Mouse (Mus musculus): ENCODE data around the gene Atcay. TPM values are rescaled to one million over a fixed set of nuclear protein-coding genes. Genes with fewer than 3 reads are reported as not detected.
A peak's percentile ranks its signal among the peaks of the same experiment; 100 is the strongest.

The Atcay gene
- polyA plus RNA-seq (2015; fragmentation: Nextera tagmentation; extraction: Ambion mirVana) = 1.6 and 1.9 TPM in 2 replicates

DNA sequence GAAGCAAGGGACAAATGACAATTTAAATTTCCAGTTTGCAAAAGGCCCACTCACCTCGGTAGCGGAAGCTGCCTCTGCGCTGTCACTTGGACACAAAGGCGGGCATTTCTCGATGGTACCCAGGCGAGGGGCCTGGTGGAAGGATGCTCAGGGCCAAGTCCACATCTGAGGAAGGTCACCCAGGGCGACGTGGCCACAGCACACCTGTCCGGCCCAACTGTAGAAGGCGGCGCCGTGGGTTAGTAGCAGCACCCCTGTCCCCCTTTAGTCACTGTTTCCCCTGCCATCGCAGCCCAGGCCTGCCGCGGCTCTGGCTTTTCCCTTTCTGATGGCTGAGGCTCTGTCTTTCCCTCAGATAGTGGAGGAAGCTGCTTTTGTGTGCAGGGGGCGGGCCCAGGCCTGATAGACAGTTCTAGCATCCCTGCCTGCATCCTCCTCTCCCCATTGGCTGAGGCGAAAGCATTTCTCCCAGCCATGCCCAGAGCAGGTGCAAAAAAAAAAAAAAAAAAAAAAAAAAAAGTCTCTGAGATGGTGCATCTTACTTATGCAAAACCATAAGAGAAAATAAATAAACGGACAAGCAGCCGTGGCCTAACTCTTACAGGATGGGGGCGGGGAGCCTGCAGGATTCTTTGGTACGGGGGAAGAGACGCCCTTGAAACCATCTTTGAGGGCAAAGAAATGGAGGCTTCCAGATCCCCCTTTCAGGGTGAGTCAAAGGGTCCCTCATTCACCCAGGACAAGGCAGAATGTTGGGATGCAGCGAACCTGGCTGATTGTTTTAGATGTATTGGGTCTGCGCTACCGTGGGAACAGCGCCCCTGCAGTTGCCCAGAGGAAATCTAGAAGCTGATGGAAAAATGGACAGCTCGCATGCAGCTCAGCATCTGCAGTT, at the start of gene Atcay:
Atcay (minus strand) TSS at position 396 of the 895 bp plus-strand sequence.
- 12% methylated on average over 27 of the region's 27 CpGs for WGBS
- Histone ChIP-seq H3K27me3 (replicated peaks) (peaks cover 31% of the 10 kb centered on the region), H3K9ac (no peak within 1 kb of the TSS), H3K36me3 (no peaks in the 10 kb centered on the region), H3K4me3 (replicated peaks) (0 out of 2 replicates have a peak within 1 kb of the TSS, but pooled peaks have one; percentile 11), H3K9me3 (no peaks in the 10 kb centered on the region), H3K4me2 (peak within 1 kb of the TSS; percentile 35), H3K27ac (no peak within 1 kb of the TSS), H3K4me1 (peaks cover 10% of the 10 kb centered on the region)
- no peak for ATAC-seq (ENCODE audit: insufficient read depth, low FRiP score, low read depth)

DNA sequence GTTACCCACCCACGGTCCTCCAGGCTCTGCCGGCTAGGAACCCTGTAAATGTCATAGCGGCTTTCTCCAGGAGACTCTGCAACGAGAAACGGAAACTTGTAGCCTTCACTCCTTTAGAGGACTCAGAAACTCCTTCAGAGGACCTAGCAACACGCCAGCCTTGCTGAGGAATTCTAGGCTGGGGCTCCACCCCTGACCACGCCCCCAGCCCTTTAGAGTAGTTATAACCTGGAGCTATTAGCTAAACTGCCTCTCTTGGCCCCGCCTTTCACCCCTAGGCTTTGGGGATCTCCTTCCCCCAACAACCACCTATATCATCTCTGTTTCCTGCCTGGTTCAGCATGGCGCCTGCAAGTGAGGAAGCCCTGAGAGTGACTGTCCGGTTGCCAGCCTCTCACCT, 48.9 kb upstream of the Atcay start:
- Histone ChIP-seq H3K27me3 (replicated peaks) (peaks cover 25% of the 10 kb centered on the region), H3K9me3 (no peaks in the 10 kb centered on the region), H3K4me1 (peaks cover 8% of the 10 kb centered on the region; the same call in 1 of the 2 replicates), H3K4me2 (no peak overlapping the region), H3K27ac (no peak overlapping the region), H3K36me3 (no peaks in the 10 kb centered on the region), H3K4me3 (replicated peaks) (no peak overlapping the region), H3K9ac (no peak overlapping the region)
- ATAC-seq (ENCODE audit: insufficient read depth, low FRiP score, low read depth) = no peak
- 36% methylated on average over 10 of the region's 10 CpGs for WGBS

DNA sequence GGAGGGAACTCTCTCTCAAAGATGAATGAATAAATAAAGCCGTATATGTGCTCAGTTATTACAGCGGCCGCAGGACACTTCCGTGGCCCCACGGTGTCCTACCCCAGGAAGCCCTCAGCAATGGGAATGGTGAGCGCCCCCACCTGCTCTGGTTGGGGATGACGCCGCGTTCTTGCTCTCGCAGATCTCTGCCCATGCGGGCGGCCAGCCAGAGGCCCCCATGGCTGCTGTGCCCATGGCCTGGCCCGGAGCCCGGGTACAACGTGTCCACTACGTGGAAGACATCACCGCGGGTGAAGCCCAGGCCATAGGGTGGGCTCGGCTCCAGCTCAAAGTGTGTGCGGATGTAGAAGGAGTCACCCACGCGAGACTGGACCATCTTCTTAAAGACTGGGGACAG, 47.0 kb upstream of the Atcay start:
- no peak for ATAC-seq (ENCODE audit: insufficient read depth, low FRiP score, low read depth)

DNA sequence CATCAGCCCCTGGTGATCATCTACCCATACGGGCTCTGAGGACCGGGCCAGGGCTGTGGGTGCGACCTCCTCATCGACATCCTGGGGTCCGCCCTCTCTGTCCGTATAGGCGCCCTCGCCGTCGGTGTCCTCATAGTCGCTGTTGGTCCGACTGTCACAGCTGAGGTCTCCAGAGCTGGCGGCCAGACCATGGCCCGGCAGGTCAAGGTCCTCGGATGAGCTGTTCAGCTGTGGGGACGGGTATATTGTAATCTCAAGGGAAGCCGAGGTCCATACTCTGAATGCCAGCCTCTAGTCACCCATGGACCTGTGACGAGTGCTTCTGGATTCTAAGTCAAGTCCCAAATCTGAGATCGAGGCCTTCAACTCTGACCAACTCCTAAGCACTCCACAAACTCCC, 43.2 kb upstream of the Atcay start:
- Histone ChIP-seq H3K4me1 (peaks cover 5% of the 10 kb centered on the region), H3K4me3 (replicated peaks) (no peak overlapping the region), H3K4me2 (no peak overlapping the region), H3K9ac (no peak overlapping the region), H3K27ac (no peak overlapping the region), H3K9me3 (no peaks in the 10 kb centered on the region), H3K36me3 (peaks cover 31% of the 10 kb centered on the region), H3K27me3 (replicated peaks) (no peaks in the 10 kb centered on the region)
- ATAC-seq (ENCODE audit: insufficient read depth, low FRiP score, low read depth) = no peak
- WGBS = 92% methylated on average over 19 of the region's 19 CpGs

More for the DNA sequence above, 47.0 kb upstream of the Atcay start:
- WGBS = 76% methylated on average over 22 of the region's 22 CpGs
- no peak overlapping the region for H3K9ac ChIP-seq
- peaks cover 15% of the 10 kb centered on the region; the same call in 1 of the 2 replicates for H3K36me3 ChIP-seq
- peaks cover 12% of the 10 kb centered on the region; the same call in 1 of the 2 replicates for H3K27me3 ChIP-seq (replicated peaks)
- H3K4me1 ChIP-seq = no peaks in the 10 kb centered on the region
- no peaks in the 10 kb centered on the region for H3K9me3 ChIP-seq
- H3K4me2 ChIP-seq = no peak overlapping the region
- H3K4me3 ChIP-seq (replicated peaks) = no peak overlapping the region
- H3K27ac ChIP-seq = no peak overlapping the region

DNA sequence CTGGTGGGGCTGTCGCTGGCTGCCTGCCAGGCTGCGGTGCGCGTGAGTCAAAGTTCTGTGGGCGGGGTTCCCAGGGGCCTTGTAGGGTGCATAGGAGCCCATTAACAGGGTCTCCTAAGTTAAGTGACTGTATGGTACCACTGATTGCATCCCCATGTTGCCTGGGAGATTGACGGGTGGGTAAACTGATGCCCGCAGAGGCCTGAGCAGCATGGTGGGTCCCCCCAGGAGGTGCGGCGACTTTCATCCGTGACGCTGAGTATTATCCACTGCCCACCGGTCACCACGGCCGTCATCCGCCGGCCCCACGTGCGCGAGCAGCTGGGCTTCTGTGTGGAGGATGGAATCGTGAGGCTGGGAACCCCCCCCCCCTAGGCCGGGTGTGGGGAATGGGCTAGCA, 41.7 kb upstream of the Atcay start:
- H3K36me3 ChIP-seq = peaks cover 31% of the 10 kb centered on the region
- H3K27me3 ChIP-seq (replicated peaks) = no peaks in the 10 kb centered on the region
- H3K9ac ChIP-seq = no peak overlapping the region
- ATAC-seq (ENCODE audit: insufficient read depth, low FRiP score, low read depth) = 0 out of 2 replicates have a peak, but pooled peaks have one; percentile 4
- H3K9me3 ChIP-seq = no peaks in the 10 kb centered on the region
- no peak overlapping the region for H3K4me2 ChIP-seq
- H3K4me3 ChIP-seq (replicated peaks) = no peak overlapping the region
- peaks cover 11% of the 10 kb centered on the region for H3K4me1 ChIP-seq
- 96% methylated on average over 21 of the region's 21 CpGs for WGBS
- no peak overlapping the region for H3K27ac ChIP-seq

DNA sequence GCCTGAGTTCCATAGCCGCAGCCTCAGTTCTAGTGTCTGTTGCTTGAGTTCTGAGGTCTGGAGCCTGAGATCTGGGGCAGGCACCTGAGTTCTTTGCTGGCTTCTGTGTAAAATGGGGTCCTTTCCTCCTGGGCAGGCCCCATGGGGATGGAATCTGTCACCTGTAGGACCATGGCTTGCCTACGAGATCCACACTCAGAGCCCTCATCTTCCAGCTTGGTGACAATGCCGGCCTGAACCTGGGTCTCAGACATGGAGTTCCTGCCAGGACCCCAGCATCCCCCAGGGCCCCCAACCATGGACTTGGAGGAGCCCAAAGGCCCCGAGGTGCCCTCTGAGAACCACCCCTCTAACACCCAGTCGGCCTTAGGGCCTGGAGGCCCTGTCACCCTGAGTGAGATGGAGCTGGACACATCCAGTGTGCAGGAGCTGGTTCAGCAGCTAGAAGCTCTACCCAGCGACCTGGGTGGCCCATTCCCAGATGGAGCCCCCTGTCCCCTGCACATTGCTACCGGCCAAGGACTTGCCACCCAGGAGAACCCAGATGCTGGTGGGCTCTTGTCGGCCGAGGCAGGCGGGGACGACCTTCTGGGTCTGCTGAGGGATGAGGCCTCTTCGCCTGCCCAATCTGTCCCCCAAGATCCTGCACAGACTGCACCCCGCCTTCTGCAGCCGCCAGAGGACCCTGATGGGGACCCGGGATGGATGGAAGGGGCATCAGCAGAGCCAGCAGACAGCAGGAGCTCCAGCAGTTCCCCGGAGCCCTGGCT, 38.2 kb upstream of the Atcay start:
- no peaks in the 10 kb centered on the region for H3K27me3 ChIP-seq (replicated peaks)
- H3K4me1 ChIP-seq = peaks cover 15% of the 10 kb centered on the region
- ATAC-seq (ENCODE audit: insufficient read depth, low FRiP score, low read depth) = no peak
- H3K4me3 ChIP-seq (replicated peaks) = peak overlapping the region; percentile 60
- WGBS = 79% methylated on average over 16 of the region's 16 CpGs
- H3K9me3 ChIP-seq = no peaks in the 10 kb centered on the region
- peak overlapping the region; percentile 73 for H3K4me2 ChIP-seq
- no peak overlapping the region for H3K27ac ChIP-seq
- H3K36me3 ChIP-seq = peaks cover 40% of the 10 kb centered on the region
- H3K9ac ChIP-seq = peak overlapping the region; percentile 70

DNA sequence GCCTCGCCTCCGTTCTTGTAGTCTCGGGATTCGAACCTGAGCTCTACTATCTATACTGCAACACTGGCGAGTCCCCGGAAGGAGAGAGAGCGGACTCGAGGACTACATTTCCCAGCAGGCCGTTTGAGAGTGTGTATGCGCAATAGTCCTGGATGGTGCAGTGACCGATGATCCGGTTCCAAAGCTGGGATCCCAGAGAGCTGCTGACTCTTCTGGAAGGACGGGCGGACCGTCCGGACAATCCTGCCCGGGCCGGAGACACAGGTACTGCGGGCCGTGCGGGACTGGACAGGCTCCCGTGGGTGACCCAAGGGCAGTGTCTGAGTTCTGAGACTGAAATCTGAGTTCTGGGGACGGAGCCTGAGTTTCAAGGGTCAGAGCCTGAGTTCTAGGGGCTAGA, 37.4 kb upstream of the Atcay start:
- Histone ChIP-seq H3K36me3 (peaks cover 34% of the 10 kb centered on the region), H3K4me3 (replicated peaks) (peak overlapping the region; percentile 60), H3K9ac (peak overlapping the region; percentile 70), H3K27ac (no peak overlapping the region), H3K27me3 (replicated peaks) (no peaks in the 10 kb centered on the region), H3K9me3 (no peaks in the 10 kb centered on the region), H3K4me2 (peak overlapping the region; percentile 73), H3K4me1 (peaks cover 15% of the 10 kb centered on the region)
- ATAC-seq (ENCODE audit: insufficient read depth, low FRiP score, low read depth) = peak; percentile 34; the same call in 1 of the 2 replicates
- WGBS = 2% methylated on average over 23 of the region's 23 CpGs

DNA sequence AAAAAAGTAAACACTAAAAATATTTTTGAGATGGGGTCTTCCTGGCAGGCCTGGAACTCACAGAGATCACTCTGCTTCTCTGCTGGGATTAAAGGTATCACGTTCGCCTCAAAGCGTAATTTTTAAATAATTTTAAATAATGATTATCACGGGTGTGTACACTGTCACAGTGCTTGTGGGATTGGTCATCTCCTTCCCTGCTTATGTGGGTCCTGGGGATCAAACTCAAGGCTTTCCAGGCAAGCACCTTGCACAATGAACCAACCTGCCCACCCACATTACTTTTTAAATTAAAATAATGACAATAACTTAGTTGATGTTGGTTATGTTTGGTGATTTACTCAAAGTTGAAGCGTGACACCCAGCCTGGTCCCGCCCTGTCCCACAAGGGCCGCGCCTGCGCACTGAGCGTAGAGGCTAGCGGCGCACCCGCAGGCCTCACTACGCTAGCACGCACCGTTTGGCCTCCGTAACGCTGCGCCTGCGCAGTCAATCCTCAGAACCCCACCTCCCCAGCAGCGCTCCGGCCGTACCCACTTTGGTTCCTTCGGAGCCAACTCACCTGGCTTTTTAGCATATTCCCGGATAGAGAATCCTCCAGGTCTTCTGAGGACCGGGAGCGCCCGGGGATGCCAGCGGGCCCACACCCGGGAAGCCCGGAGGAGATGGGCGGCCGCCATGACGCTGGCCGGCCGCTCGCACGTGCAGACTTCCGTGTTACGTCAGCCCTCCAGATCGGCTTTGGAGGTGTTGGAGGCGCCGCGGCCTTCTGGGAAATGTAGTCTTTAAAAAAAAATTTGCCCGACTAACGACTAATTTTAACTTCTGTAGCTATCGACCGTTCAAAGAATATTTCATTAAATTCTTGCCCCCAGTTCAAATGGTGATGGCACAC, 35.8 kb upstream of the Atcay start, which contains the start of the genes Mrpl54 and Apba3:
Mrpl54 (minus strand) TSS at position 724 of the 895 bp plus-strand sequence.
Apba3 (plus strand) TSS at position 750 of the 895 bp plus-strand sequence.
- Histone ChIP-seq H3K4me1 (peaks cover 15% of the 10 kb centered on the region), H3K27me3 (replicated peaks) (no peaks in the 10 kb centered on the region), H3K4me3 (replicated peaks) (peak within 1 kb of the TSS; percentile 66), H3K9ac (peak within 1 kb of the TSS; percentile 61; the same call in 1 of the 2 replicates), H3K36me3 (peaks cover 20% of the 10 kb centered on the region), H3K4me2 (peak within 1 kb of the TSS; percentile 73), H3K9me3 (no peaks in the 10 kb centered on the region), H3K27ac (peak within 1 kb of the TSS; percentile 75)
- under 1% methylated on average over 48 of the region's 48 CpGs for WGBS
- ATAC-seq (ENCODE audit: insufficient read depth, low FRiP score, low read depth) = peak; percentile 95

DNA sequence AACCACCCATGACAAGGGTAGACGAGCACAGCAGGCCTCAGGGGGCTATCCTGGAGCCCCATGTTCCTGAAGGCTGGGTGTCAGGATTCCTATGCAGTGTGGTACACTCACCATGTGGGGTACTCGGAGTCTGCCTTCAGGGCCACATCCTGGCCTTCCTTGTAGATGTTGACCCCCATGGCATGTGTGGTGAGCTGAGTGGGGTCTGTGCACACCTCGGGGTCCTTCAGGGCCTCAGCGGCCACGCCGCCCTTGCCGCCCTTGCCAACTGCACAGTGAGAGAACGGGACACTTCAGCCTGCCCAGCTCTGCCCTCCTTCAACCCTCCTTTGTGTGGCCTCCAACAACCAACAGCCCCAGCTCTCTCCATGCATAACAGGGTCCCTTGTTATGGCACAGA, 34.9 kb upstream of the Atcay start:
- no peaks in the 10 kb centered on the region for H3K9me3 ChIP-seq
- 0 out of 2 replicates have a peak, but pooled peaks cover 2% of the 10 kb centered on the region for H3K27me3 ChIP-seq (replicated peaks)
- H3K4me1 ChIP-seq = peaks cover 15% of the 10 kb centered on the region
- peaks cover 14% of the 10 kb centered on the region for H3K36me3 ChIP-seq
- no peak overlapping the region for H3K9ac ChIP-seq
- peak overlapping the region; percentile 54 for H3K4me2 ChIP-seq
- H3K27ac ChIP-seq = no peak overlapping the region
- 90% methylated on average over 8 of the region's 8 CpGs for WGBS
- ATAC-seq (ENCODE audit: insufficient read depth, low FRiP score, low read depth) = no peak
- peak overlapping the region; percentile 66 for H3K4me3 ChIP-seq (replicated peaks)

DNA sequence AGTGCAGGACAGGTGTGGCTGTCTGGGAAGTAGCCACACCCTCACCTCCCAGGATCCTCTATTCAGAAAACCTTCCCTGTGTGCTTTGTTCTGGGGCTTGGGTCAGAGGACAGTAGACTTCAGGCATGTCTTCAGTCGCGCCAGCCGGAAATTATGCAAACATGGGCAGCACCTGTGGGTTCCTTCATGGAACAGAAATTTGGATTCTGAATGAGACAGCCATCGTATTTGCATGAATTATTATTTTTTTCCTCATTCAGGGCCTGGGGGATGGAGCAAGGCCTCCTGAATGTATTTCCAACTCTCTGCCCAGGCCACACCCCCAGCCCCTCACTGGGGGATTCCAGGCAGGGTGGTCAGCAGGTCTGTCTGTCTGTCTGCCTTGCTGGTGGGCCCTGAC, 30.4 kb upstream of the Atcay start:
- 88% methylated on average over 4 of the region's 4 CpGs for WGBS
- H3K4me3 ChIP-seq (replicated peaks) = no peak overlapping the region
- H3K9ac ChIP-seq = no peak overlapping the region
- H3K4me1 ChIP-seq = peaks cover 18% of the 10 kb centered on the region
- no peak for ATAC-seq (ENCODE audit: insufficient read depth, low FRiP score, low read depth)
- H3K4me2 ChIP-seq = no peak overlapping the region
- H3K9me3 ChIP-seq = no peaks in the 10 kb centered on the region
- no peak overlapping the region for H3K27ac ChIP-seq
- peaks cover 46% of the 10 kb centered on the region for H3K27me3 ChIP-seq (replicated peaks)
- H3K36me3 ChIP-seq = peaks cover 14% of the 10 kb centered on the region

Data from stomach, embryonic 15.5 days (tissue).